Mouse (Mus musculus) MEL (cell line): ENCODE measurements around the gene Nlk. TPM values are rescaled to one million over a fixed set of nuclear protein-coding genes. Genes with fewer than 3 reads are reported as not detected.

ENCODE experiments used
- DNase-seq: peaks from one replicate; pipeline ENCODE4 v3.0.0; 2011; ENCODE audit warnings: low read depth, low spot score
- H3K27ac ChIP-seq: 2 replicates; pipeline ENCODE4 v1.5.1; 2012; ENCODE audit warnings: low read depth, mild to moderate bottlenecking, control low read depth, low read length, moderate library complexity; ENCODE audit not compliant: control insufficient read depth
- H3K27me3 ChIP-seq, 2 experiments: fragments of 150-350 bp in 1 of 2; sonication (generic) in 1 of 2; 2 replicates each; pipeline ENCODE4 v1.6.1; 2012; ENCODE audit warnings: low read length in 2 of 2, mild to moderate bottlenecking in 2 of 2, improper control_type of control experiment in 1 of 2, moderate library complexity in 1 of 2; ENCODE audit not compliant: insufficient read depth in 2 of 2, control insufficient read depth in 1 of 2
- H3K36me3 ChIP-seq, 2 experiments: 2 replicates each; pipeline ENCODE4 v1.6.1; 2012 to 2014; ENCODE audit warnings: low read length in 2 of 2, improper control_type of control experiment in 1 of 2, inconsistent platforms in 1 of 2, mild to moderate bottlenecking in 1 of 2; ENCODE audit not compliant: insufficient read depth in 2 of 2, control insufficient read depth in 1 of 2
- H3K4me1 ChIP-seq, 2 experiments: fragments of 150-350 bp in 1 of 2; sonication (generic) in 1 of 2; 2 replicates each; pipeline ENCODE4 v1.6.1; 2012; ENCODE audit warnings: low read length in 2 of 2, improper control_type of control experiment in 1 of 2, mild to moderate bottlenecking in 1 of 2; ENCODE audit not compliant: insufficient read depth in 2 of 2, control insufficient read depth in 1 of 2
- H3K4me3 ChIP-seq, 2 experiments: fragments of 150-350 bp in 1 of 2; sonication (generic) in 1 of 2; 2 replicates each; pipeline ENCODE4 v1.5.1; 2012; ENCODE audit warnings: low read depth in 2 of 2, low read length in 2 of 2, mild to moderate bottlenecking in 2 of 2, moderate library complexity in 2 of 2, control low read depth in 1 of 2, improper control_type of control experiment in 1 of 2; ENCODE audit not compliant: control insufficient read depth in 1 of 2, insufficient read depth in 1 of 2
- H3K79me2 ChIP-seq: 2 replicates; pipeline ENCODE4 v1.6.1; 2012; ENCODE audit warnings: mild to moderate bottlenecking, low read length, moderate library complexity; ENCODE audit not compliant: control insufficient read depth, poor library complexity, insufficient read depth
- H3K9ac ChIP-seq: 2 replicates; pipeline ENCODE4 v1.6.1; 2012; ENCODE audit warnings: low read depth, mild to moderate bottlenecking, control low read depth, low read length, moderate library complexity; ENCODE audit not compliant: control insufficient read depth, poor library complexity, severe bottlenecking
- H3K9me3 ChIP-seq: fragments of 150-350 bp; sonication (generic); replicated peaks from 2 replicates; pipeline ENCODE4 v1.6.1; 2012; ENCODE audit warnings: mild to moderate bottlenecking, low read length, improper control_type of control experiment, moderate library complexity; ENCODE audit not compliant: insufficient read depth
- ELF1 ChIP-seq: IDR thresholded peaks from 2 replicates; pipeline ENCODE4 v1.6.1; 2014; ENCODE audit warnings: low read depth, mild to moderate bottlenecking, inconsistent platforms, low read length, improper control_type of control experiment, moderate library complexity
- EP300 ChIP-seq, 2 experiments: IDR thresholded peaks; 2 replicates each; pipeline ENCODE4 v1.6.1; 2011; ENCODE audit warnings: improper control_type of control experiment in 2 of 2, low read length in 2 of 2, low read depth in 1 of 2, mild to moderate bottlenecking in 1 of 2
- ETS1 ChIP-seq: IDR thresholded peaks from 2 replicates; pipeline ENCODE4 v1.6.1; 2012; ENCODE audit warnings: low read depth, mild to moderate bottlenecking, inconsistent platforms, low read length, improper control_type of control experiment, moderate library complexity
- GATA1 ChIP-seq: IDR thresholded peaks from 2 replicates; pipeline ENCODE4 v1.6.1; 2011; ENCODE audit warnings: low read depth, low read length, improper control_type of control experiment
- MAFK ChIP-seq: IDR thresholded peaks from 2 replicates; pipeline ENCODE4 v1.6.1; 2011; ENCODE audit warnings: low read depth, mild to moderate bottlenecking, low read length, improper control_type of control experiment, borderline replicate concordance
- MAX ChIP-seq: IDR thresholded peaks from 2 replicates; pipeline ENCODE4 v1.6.1; 2011; ENCODE audit warnings: low read length, improper control_type of control experiment
- MAZ ChIP-seq: IDR thresholded peaks from 2 replicates; pipeline ENCODE4 v1.6.1; 2012; ENCODE audit warnings: low read depth, mild to moderate bottlenecking, inconsistent platforms, low read length, improper control_type of control experiment
- MEF2A ChIP-seq: IDR thresholded peaks from 2 replicates; pipeline ENCODE4 v1.6.1; 2014; ENCODE audit warnings: low read depth, mild to moderate bottlenecking, inconsistent platforms, low read length, improper control_type of control experiment; ENCODE audit not compliant: poor library complexity, insufficient replicate concordance, severe bottlenecking; ENCODE audit errors: extremely low read depth
- MXI1 ChIP-seq: IDR thresholded peaks from 2 replicates; pipeline ENCODE4 v1.6.1; 2011; ENCODE audit warnings: mild to moderate bottlenecking, low read depth, low read length, improper control_type of control experiment
- MYB ChIP-seq: IDR thresholded peaks from 2 replicates; pipeline ENCODE4 v1.6.1; 2011; ENCODE audit warnings: mild to moderate bottlenecking, low read depth, low read length, improper control_type of control experiment
- MYC ChIP-seq: IDR thresholded peaks from 2 replicates; pipeline ENCODE4 v1.6.1; 2011; ENCODE audit warnings: low read depth, mild to moderate bottlenecking, low read length, improper control_type of control experiment, moderate library complexity
- NELFE ChIP-seq: IDR thresholded peaks from 2 replicates; pipeline ENCODE4 v1.6.1; 2011; ENCODE audit warnings: low read depth, low read length, improper control_type of control experiment
- NRF1 ChIP-seq: IDR thresholded peaks from 2 replicates; pipeline ENCODE4 v1.6.1; 2014; ENCODE audit warnings: low read depth, mild to moderate bottlenecking, inconsistent platforms, low read length, improper control_type of control experiment, moderate library complexity; ENCODE audit not compliant: poor library complexity, insufficient read depth, severe bottlenecking
- RAD21 ChIP-seq: IDR thresholded peaks from 2 replicates; pipeline ENCODE4 v1.6.1; 2011; ENCODE audit warnings: mild to moderate bottlenecking, low read depth, low read length, improper control_type of control experiment
- RCOR1 ChIP-seq: IDR thresholded peaks from 2 replicates; pipeline ENCODE4 v1.6.1; 2012; ENCODE audit warnings: low read depth, mild to moderate bottlenecking, inconsistent platforms, low read length, improper control_type of control experiment
- SIN3A ChIP-seq: IDR thresholded peaks from 2 replicates; pipeline ENCODE4 v1.6.1; 2012; ENCODE audit warnings: low read length, improper control_type of control experiment, inconsistent platforms
- TAL1 ChIP-seq: IDR thresholded peaks from 2 replicates; pipeline ENCODE4 v1.6.1; 2012; ENCODE audit warnings: mild to moderate bottlenecking, inconsistent platforms, low read length, moderate library complexity, mixed read lengths
- TBP ChIP-seq: IDR thresholded peaks from 2 replicates; pipeline ENCODE4 v1.8.0; 2011; ENCODE audit warnings: low read depth, low read length, improper control_type of control experiment
- TCF12 ChIP-seq: IDR thresholded peaks from 2 replicates; pipeline ENCODE4 v1.6.1; 2014; ENCODE audit warnings: low read depth, mild to moderate bottlenecking, inconsistent platforms, low read length, improper control_type of control experiment, moderate library complexity
- USF1 ChIP-seq: IDR thresholded peaks from 2 replicates; pipeline ENCODE4 v1.6.1; 2014; ENCODE audit warnings: low read depth, mild to moderate bottlenecking, inconsistent platforms, low read length, improper control_type of control experiment, moderate library complexity
- ZKSCAN1 ChIP-seq: IDR thresholded peaks from 2 replicates; pipeline ENCODE4 v1.6.1; 2012; ENCODE audit warnings: low read depth, mild to moderate bottlenecking, inconsistent platforms, low read length, improper control_type of control experiment, moderate library complexity
- ZMIZ1 ChIP-seq: IDR thresholded peaks from 2 replicates; pipeline ENCODE4 v1.6.1; 2012; ENCODE audit warnings: low read depth, mild to moderate bottlenecking, inconsistent platforms, low read length, improper control_type of control experiment, moderate library complexity
- ZNF384 ChIP-seq: IDR thresholded peaks from 2 replicates; pipeline ENCODE4 v1.6.1; 2012; ENCODE audit warnings: low read depth, mild to moderate bottlenecking, inconsistent platforms, low read length, improper control_type of control experiment
- polyA plus RNA-seq, 2 experiments: library from polyadenylated mRNA; stranded (reverse) in 1 of 2; unstranded in 1 of 2; fragments of >175 nt in 1 of 2; fragments of >200 nt in 1 of 2; gene quantifications; 2 replicates each; pipeline versions ENCODE4 v1.2.1 to v1.2.4; 2012; ENCODE audit warnings: low replicate concordance in 2 of 2, low read depth in 1 of 2; ENCODE audit not compliant: insufficient read length in 2 of 2, insufficient read depth in 1 of 2, missing spikeins in 1 of 2
- total RNA-seq: library from RNA; depleted of rRNA; stranded (reverse); fragments of 300-350 nt; gene quantifications from 2 replicates; pipeline ENCODE4 v1.2.3, GENCODE M21; 2012

Nlk gene
- total and polyA plus RNA-seq, 3 experiments = 16.9 to 17.9 TPM; not detected in 1

DNA sequence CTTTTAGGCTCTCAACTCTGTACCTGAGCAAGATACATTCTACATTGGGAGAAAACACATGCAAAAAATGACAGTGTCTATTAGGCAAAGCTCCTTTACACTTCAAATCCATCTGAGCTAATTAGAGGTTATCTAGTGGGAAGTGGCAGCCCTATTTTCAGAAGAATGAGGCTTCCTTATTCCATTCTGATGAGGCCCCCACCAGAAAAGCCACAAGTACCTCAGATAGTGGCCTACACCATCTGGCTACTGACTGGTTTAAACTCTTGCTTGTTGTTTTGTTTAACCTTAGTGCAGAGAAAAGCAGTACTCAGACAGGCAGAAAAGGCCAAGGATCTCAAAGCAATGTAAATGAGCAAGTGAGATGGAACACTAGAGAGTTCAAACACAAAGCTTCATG, 75.2 kb downstream of the Nlk start:
- peak; percentile 91 for DNase-seq
- peak overlapping the region; percentile 37 for H3K27ac ChIP-seq
- peaks cover 29 to 47% of the 10 kb centered on the region in 2 experiments for H3K4me1 ChIP-seq
- no peaks in the 10 kb centered on the region for H3K27me3 ChIP-seq
- peak; percentile 83 for TF ChIP-seq RCOR1
- TF ChIP-seq USF1 = no peak
- no peak for TF ChIP-seq RAD21
- peak; percentile 68; the same call in 1 of the 2 replicates for TF ChIP-seq MXI1
- TF ChIP-seq TBP = peak; percentile 44; the same call in 1 of the 2 replicates
- TF ChIP-seq MAFK = peak; percentile 65; the same call in 1 of the 2 replicates
- peak; percentile 81 for TF ChIP-seq SIN3A
- TF ChIP-seq TCF12 = peak; percentile 82
- TF ChIP-seq NRF1 = no peak
- TF ChIP-seq ETS1 = peak; percentile 86
- peak; percentile 72 for TF ChIP-seq ELF1
- TF ChIP-seq TAL1 = peak; percentile 29
- TF ChIP-seq ZNF384 = 0 out of 2 replicates have a peak, but pooled peaks have one; percentile 13
- peak; percentile 82 for TF ChIP-seq GATA1
- TF ChIP-seq ZKSCAN1 = no peak
- TF ChIP-seq MYB = 0 out of 2 replicates have a peak, but pooled peaks have one; percentile 22
- TF ChIP-seq MAZ = peak; percentile 82
- peak; percentile 83; the same call in 1 of the 2 replicates for TF ChIP-seq MEF2A
- peak; percentile 86 to 91 for TF ChIP-seq EP300 (IDR thresholded peaks at IDR 0.05; ENCODE audit: low read depth in 1 of 2, low read length in 2 of 2)
- H3K4me3 ChIP-seq = no peak overlapping the region
- H3K36me3 ChIP-seq = peaks cover 2 to 48% of the 10 kb centered on the region in 2 experiments; a peak in 2 of 4 replicates
- H3K9ac ChIP-seq = no peak overlapping the region
- H3K79me2 ChIP-seq = no peaks in the 10 kb centered on the region
- no peaks in the 10 kb centered on the region for H3K9me3 ChIP-seq

- peaks cover 0 to 45% of the 10 kb centered on the region in 2 experiments; a peak in 2 of 4 replicates for H3K36me3 ChIP-seq
- TF ChIP-seq ZMIZ1 (no peak), MAFK (no peak), EP300 (IDR thresholded peaks at IDR 0.05; ENCODE audit: low read depth in 1 of 2, low read length in 2 of 2) (peak; percentile 49 to 55; a peak in 3 of 4 replicates), GATA1 (peak; percentile 49; the same call in 1 of the 2 replicates), MEF2A (no peak), MAX (no peak), TCF12 (peak; percentile 64; the same call in 1 of the 2 replicates), NELFE (no peak), ZKSCAN1 (no peak), MYC (peak; percentile 54; the same call in 1 of the 2 replicates)
Measured at GRCm38 (mm10) chr11:78620179-78620578, 77.0 kb downstream of the Nlk start.

More at GRCm38 (mm10) chr11:78620179-78620578, 77.0 kb downstream of the Nlk start:
- Histone ChIP-seq H3K4me3 (no peak overlapping the region), H3K27me3 (no peaks in the 10 kb centered on the region), H3K27ac (no peak overlapping the region), H3K9me3 (no peaks in the 10 kb centered on the region), H3K9ac (no peak overlapping the region; the same call in 1 of the 2 replicates), H3K79me2 (no peaks in the 10 kb centered on the region), H3K4me1 (peaks cover 29 to 42% of the 10 kb centered on the region in 2 experiments)
- DNase-seq = peak; percentile 44
